Mouse (Mus musculus) mammary gland, adult 2 months (tissue): ENCODE results near the gene Tnnt3. TPM values are rescaled to one million over a fixed set of nuclear protein-coding genes. Genes with fewer than 3 reads are reported as not detected.

Experiments used
- polyA plus RNA-seq: library from polyadenylated mRNA; depleted of rRNA; stranded (reverse); fragments of >200 nt; gene quantifications from 2 replicates; pipeline ENCODE4 v1.2.3, GENCODE M21; 2012; ENCODE audit warnings: low replicate concordance; rRNA removed

The Tnnt3 gene
- 1.1 and 647 TPM in 2 replicates for polyA plus RNA-seq

GRCm38 (mm10) chr7:142498575-142498974 is at the start of gene Tnnt3:
Gene Tnnt3, plus strand, starts transcription at chr7:142498836.

DNA sequence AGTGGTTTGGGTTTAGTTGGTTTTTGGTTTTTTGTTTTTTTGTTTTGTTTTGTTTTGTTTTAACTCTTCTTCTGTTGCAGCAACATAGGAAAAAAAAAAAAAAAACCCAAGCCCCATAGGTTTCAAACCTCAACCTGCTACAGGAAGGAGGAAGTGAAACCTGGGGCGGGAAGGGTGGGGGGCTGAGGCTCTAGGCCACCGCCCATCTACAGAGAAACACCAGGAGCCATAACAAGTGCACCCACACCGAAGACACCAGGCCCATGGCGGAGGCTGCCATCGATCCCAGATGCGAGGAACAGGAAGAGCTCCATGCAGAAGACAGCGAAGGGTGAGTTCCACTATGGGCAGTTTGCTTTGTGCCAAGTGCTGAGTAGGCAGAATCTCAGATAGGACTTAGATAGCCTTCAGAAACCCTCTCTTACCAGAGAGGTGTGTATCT is 38.0 kb upstream of the Tnnt3 start, which contains the start of gene Lsp1:
Gene Lsp1, plus strand, starts transcription at position 174 of the 442 bp plus-strand sequence.

DNA sequence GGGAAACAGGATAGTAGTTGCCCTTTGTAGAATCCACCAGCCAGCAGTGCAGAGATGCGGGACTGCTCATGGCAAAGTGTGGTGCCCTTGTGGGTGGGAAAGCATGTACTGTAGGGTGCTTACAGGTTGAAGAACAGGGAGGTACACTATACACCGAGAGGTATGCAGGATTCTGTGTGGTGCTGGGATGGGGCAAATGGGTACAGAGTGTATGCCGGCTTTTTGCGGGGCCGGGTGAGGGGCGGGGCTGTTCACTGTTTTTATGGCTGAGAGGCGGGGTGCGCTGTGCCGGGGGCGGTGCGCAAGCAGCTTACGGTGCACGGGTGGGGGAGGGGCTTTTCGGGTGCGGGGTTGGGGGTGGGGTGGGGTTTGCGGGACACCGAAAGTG is 34.0 kb downstream of the Tnnt3 start, which contains the start of gene Mrpl23:
Gene Mrpl23, plus strand, starts transcription at position 16 of the 388 bp plus-strand sequence.

Other genes with a start within 250 kb of the Tnnt3 start
- not detected in 2 replicates for gene Gm2431, start 240.5 kb upstream of the Tnnt3 start, polyA plus RNA-seq
- not detected in 2 replicates for gene Gm4559, start 224.5 kb upstream of the Tnnt3 start, polyA plus RNA-seq
- not detected in 2 replicates for gene Krtap5-1, start 201.7 kb upstream of the Tnnt3 start, polyA plus RNA-seq
- gene Krtap5-4, start 195.3 kb upstream of the Tnnt3 start, polyA plus RNA-seq, result not detected in 2 replicates
- gene Ifitm10, start 125.1 kb upstream of the Tnnt3 start, polyA plus RNA-seq, result 13.7 and 26.3 TPM in 2 replicates
- 0.76 TPM in 1 of 2 replicates, not detected in the other for gene Gm49369, start 116.2 kb upstream of the Tnnt3 start, polyA plus RNA-seq
- 1,489 and 1,921 TPM in 2 replicates for gene Ctsd, start 110.8 kb upstream of the Tnnt3 start, polyA plus RNA-seq
- gene Syt8, start 64.0 kb upstream of the Tnnt3 start, polyA plus RNA-seq, result 2.3 and 4.5 TPM in 2 replicates
- gene Tnni2, start 57.0 kb upstream of the Tnnt3 start, polyA plus RNA-seq, result 1.6 and 1,647 TPM in 2 replicates
- 322 and 346 TPM in 2 replicates for gene Lsp1, start 38.0 kb upstream of the Tnnt3 start, polyA plus RNA-seq
- gene Mrpl23, start 33.9 kb downstream of the Tnnt3 start, polyA plus RNA-seq, result 13.1 and 21.3 TPM in 2 replicates
- 20.8 and 29.4 TPM in 2 replicates for gene Igf2, start 168.0 kb downstream of the Tnnt3 start, polyA plus RNA-seq
- gene Gm49394, start 171.1 kb downstream of the Tnnt3 start, polyA plus RNA-seq, result not detected in 2 replicates
- 0.76 TPM in 1 of 2 replicates, not detected in the other for gene Ins2, start 244.5 kb downstream of the Tnnt3 start, polyA plus RNA-seq